Mouse (Mus musculus): ENCODE results near the gene Psmb9. TPM values are rescaled to one million over a fixed set of nuclear protein-coding genes. Genes with fewer than 3 reads are reported as not detected.

Psmb9 gene
- polyA plus RNA-seq, 1 experiment from 2014 or later, result 10.8 TPM

DNA sequence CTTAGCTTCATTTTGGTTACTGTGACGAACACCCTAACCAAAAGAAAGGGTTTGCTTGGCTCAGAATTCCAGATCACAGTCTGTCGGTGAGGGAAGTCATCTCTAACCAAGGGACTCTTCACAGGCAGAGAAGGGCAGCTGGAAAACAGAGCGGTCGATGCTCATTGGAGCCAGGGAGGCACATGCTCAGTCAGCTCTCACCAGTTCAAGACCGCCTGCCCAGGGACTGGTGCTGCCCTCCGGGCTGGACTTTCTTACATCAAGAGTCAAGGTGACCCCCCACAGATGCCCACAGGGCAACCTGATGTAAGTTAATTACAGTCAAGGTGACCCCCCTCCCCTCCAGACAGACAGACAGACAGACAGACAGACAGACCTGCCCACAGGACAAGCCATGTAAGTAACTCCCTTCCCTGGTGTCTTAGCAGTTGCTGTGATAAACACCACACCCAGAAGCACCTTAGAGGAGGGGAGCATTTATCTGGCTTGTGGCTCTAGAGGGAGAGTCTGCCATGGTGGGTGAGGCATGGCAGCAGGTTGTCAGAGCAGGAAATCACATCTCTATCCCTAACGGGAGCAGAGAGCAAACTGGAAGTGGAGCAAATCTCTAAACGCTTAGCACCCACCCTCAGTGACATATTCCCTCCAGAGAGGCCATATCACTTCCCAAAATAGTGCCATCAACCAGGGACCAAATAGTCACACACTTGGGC, 29.8 kb upstream of the Psmb9 start:
- Histone ChIP-seq H3K4me1 (no peaks in the 10 kb centered on the region), H3K9ac (no peak overlapping the region), H3K27ac (no peak overlapping the region), H3K36me3 (no peaks in the 10 kb centered on the region), H3K4me2 (no peak overlapping the region), H3K9me3 (no peaks in the 10 kb centered on the region), H3K4me3 (no peak overlapping the region), H3K27me3 (peaks cover 27% of the 10 kb centered on the region)
- WGBS, result 81% methylated on average over 8 of the region's 8 CpGs
- ATAC-seq (ENCODE audit: borderline replicate concordance, extremely low read depth, low FRiP score, low TSS enrichment), result no peak

DNA sequence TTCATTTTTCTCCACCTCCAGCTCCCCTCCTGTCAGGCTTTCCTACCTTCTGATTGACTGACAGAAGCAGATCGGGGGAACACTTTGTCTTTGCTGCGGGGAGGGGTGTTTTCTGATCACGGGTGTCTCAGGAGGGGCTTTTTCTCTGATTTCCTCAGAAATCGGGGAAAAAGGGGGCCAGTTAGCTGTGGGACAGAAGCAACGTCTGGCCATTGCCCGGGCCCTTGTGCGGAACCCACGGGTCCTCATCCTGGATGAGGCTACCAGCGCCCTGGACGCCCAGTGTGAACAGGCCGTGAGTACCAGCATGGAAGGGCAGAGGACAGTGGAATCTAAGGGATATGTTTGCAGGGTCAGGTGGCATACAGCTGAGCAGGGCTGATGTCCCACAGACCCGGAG, 27.6 kb upstream of the Psmb9 start:
- Histone ChIP-seq H3K4me1 (no peaks in the 10 kb centered on the region), H3K27ac (no peak overlapping the region), H3K27me3 (peaks cover 43% of the 10 kb centered on the region), H3K36me3 (no peaks in the 10 kb centered on the region), H3K9me3 (no peaks in the 10 kb centered on the region), H3K4me2 (no peak overlapping the region), H3K4me3 (no peak overlapping the region), H3K9ac (no peak overlapping the region)
- WGBS, result 89% methylated on average over 12 of the region's 12 CpGs
- ATAC-seq (ENCODE audit: borderline replicate concordance, extremely low read depth, low FRiP score, low TSS enrichment), result no peak

DNA sequence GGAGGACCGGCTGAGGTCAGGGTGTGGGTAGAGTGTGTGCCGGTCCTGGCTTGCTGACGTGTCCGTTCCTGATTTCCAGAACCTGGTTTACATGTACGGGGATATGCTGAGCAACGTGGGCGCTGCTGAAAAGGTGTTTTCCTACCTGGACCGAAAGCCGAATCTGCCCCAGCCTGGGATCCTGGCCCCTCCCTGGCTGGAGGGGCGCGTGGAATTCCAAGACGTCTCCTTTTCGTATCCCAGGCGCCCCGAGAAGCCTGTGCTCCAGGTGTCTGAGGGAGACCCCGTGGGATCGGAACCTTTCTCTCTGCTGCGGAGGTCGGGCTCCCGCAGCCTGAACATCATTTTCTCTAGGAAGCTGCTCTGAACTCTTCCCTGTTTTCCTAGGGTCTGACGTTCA, 26.4 kb upstream of the Psmb9 start:
- Histone ChIP-seq H3K36me3 (no peaks in the 10 kb centered on the region), H3K27me3 (peaks cover 43% of the 10 kb centered on the region), H3K9me3 (no peaks in the 10 kb centered on the region), H3K4me3 (no peak overlapping the region), H3K4me2 (no peak overlapping the region), H3K4me1 (no peaks in the 10 kb centered on the region), H3K9ac (no peak overlapping the region), H3K27ac (no peak overlapping the region)
- WGBS, result 46% methylated on average over 21 of the region's 21 CpGs
- ATAC-seq (ENCODE audit: borderline replicate concordance, extremely low read depth, low FRiP score, low TSS enrichment), result no peak

DNA sequence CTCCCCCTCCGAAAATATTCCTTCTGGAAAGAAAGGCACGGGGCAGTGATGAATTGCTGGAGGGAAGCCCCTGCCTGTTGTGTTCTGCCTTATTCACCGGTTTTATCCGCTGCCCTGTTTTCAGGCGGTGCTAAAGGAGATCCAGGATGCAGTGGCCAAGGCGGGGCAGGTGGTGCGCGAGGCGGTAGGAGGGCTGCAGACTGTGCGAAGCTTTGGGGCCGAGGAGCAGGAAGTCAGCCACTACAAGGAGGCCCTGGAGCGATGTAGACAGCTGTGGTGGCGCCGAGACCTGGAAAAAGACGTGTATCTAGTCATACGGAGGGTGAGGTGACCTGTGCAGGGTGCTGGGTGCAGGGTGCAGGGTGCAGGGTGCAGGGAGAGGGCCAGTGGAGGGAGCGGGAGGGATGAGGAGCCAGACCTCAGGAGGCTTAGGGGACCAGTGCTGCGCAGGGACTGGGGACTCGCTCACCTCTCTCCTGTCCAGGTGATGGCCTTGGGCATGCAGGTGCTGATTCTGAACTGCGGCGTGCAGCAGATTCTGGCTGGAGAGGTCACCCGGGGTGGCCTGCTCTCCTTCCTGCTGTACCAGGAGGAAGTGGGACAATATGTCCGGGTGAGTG, 24.3 kb upstream of the Psmb9 start:
- Histone ChIP-seq H3K4me1 (no peaks in the 10 kb centered on the region), H3K27me3 (peaks cover 43% of the 10 kb centered on the region), H3K36me3 (no peaks in the 10 kb centered on the region), H3K9ac (no peak overlapping the region), H3K4me2 (no peak overlapping the region), H3K27ac (no peak overlapping the region), H3K4me3 (no peak overlapping the region), H3K9me3 (no peaks in the 10 kb centered on the region)
- ATAC-seq (ENCODE audit: borderline replicate concordance, extremely low read depth, low FRiP score, low TSS enrichment), result no peak
- 19% methylated on average over 23 of the region's 23 CpGs for WGBS

DNA sequence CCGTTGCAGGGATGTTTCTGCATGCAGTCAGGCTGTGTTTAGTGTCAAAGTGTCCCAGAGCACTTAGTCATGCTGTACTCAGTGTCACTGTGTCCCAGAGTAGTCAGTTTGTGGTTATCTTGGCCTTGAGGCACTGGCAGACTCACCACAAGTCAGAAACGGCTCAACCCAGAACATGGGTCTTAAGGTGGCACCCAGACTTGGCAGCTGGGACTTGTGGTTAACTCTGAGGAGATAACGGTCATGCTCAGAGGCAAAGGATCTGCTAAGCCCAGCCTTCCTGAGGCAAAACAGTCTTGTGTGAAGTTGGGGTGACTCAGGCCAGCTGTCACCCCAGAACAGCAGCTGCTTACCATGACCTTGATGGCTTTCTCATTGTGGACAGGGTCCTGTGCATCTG, 23.0 kb upstream of the Psmb9 start:
- peaks cover 3% of the 10 kb centered on the region for H3K4me1 ChIP-seq
- H3K4me2 ChIP-seq, result no peak overlapping the region
- no peak overlapping the region for H3K27ac ChIP-seq
- no peaks in the 10 kb centered on the region for H3K9me3 ChIP-seq
- H3K36me3 ChIP-seq, result no peaks in the 10 kb centered on the region
- no peak overlapping the region for H3K4me3 ChIP-seq
- no peak overlapping the region for H3K9ac ChIP-seq
- ATAC-seq (ENCODE audit: borderline replicate concordance, extremely low read depth, low FRiP score, low TSS enrichment), result no peak
- WGBS, result 51% methylated on average over 3 of the region's 3 CpGs
- peaks cover 46% of the 10 kb centered on the region for H3K27me3 ChIP-seq

DNA sequence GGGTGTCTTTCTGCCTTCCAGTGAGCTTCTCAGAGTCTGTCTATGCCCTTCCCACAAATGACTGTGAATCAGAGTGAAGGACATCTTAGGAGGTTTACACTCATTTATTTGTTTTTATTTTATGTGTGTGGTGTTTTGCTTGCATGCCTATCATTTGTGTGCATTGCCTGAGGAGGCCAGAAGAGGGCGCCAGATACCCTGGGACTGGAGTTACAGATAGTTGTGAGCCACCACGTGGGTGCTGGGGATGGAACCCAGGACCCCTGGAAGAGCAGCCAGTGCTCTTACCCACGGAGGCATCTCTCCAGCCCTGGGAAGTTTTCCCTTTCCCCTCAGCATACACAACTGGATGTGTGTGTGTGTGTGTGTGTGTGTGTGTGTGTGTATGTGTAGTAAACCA, 22.1 kb upstream of the Psmb9 start:
- no peaks in the 10 kb centered on the region for H3K9me3 ChIP-seq
- H3K27me3 ChIP-seq, result peaks cover 44% of the 10 kb centered on the region
- no peak for ATAC-seq (ENCODE audit: borderline replicate concordance, extremely low read depth, low FRiP score, low TSS enrichment)
- H3K4me2 ChIP-seq, result no peak overlapping the region
- no peak overlapping the region for H3K9ac ChIP-seq
- H3K27ac ChIP-seq, result no peak overlapping the region
- peaks cover 11% of the 10 kb centered on the region for H3K4me1 ChIP-seq
- WGBS, result 51% methylated on average over 3 of the region's 3 CpGs
- H3K36me3 ChIP-seq, result no peaks in the 10 kb centered on the region
- H3K4me3 ChIP-seq, result no peak overlapping the region

DNA sequence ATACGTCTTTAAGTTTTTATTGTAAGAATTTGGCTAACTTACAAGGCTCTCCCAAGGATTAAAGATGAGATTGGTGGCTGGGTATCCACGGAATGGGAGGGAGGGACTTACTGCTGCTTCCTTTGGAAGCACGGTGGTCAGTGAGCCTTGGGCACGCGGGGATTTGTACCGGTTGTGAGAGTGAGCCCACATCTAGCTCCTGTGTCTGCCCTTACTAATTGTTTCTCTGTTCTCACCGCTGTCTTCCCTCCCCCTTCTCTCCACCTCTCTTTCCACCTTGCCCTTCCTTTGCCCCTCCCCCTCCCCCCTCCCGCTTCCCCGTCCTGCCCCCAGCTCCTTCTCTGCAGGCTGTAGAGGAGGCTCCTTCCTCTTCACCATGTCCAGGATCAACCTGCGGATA, 20.9 kb upstream of the Psmb9 start:
- Histone ChIP-seq H3K4me3 (no peak overlapping the region), H3K9me3 (no peaks in the 10 kb centered on the region), H3K27ac (no peak overlapping the region), H3K4me1 (peaks cover 11% of the 10 kb centered on the region), H3K9ac (no peak overlapping the region), H3K4me2 (no peak overlapping the region), H3K27me3 (peaks cover 31% of the 10 kb centered on the region), H3K36me3 (no peaks in the 10 kb centered on the region)
- 18% methylated on average over 10 of the region's 10 CpGs for WGBS
- no peak for ATAC-seq (ENCODE audit: borderline replicate concordance, extremely low read depth, low FRiP score, low TSS enrichment)

DNA sequence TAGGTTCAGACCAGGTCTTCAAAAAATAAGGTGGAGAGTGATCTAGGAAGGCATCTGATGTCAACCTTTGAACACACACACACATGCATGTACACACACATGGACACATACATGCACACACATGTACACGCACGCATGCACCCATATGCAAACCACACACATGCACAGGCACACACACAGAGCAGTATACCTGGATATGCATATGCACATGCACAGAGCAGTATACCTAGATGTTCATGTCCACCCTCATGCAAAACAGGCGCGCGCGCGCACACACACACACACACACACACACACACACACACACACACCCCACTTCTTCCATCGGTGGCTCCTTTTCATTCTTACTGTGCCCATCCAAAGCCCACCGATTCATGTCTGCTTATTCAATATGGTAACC, 20.3 kb upstream of the Psmb9 start:
- peaks cover 28% of the 10 kb centered on the region for H3K27me3 ChIP-seq

DNA sequence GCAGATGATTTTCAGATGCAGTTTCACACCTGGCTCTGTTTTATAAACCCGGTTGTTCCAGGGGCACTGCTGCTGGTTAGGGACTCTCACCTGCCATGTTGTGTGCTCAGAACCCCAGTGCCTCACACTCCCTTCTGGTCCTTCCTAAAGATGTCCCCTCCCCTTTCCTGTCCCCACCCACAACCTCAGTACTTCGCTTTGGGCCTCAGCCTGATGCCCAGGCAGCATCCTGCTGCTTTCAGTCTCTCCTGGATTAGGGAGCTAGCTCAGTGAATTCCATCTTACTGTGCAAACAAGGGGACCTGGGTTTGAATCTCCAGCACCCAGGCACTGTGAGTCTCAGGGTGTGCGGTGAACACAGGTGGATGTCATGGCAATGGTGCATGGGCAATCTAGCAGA, 19.9 kb upstream of the Psmb9 start:
- peaks cover 11% of the 10 kb centered on the region for H3K4me1 ChIP-seq

More for the DNA sequence above, 20.3 kb upstream of the Psmb9 start:
- no peak overlapping the region for H3K9ac ChIP-seq
- H3K4me1 ChIP-seq, result peaks cover 11% of the 10 kb centered on the region
- ATAC-seq (ENCODE audit: borderline replicate concordance, extremely low read depth, low FRiP score, low TSS enrichment), result no peak
- H3K27ac ChIP-seq, result no peak overlapping the region
- no peak overlapping the region for H3K4me2 ChIP-seq
- H3K36me3 ChIP-seq, result no peaks in the 10 kb centered on the region
- no peaks in the 10 kb centered on the region for H3K9me3 ChIP-seq
- H3K4me3 ChIP-seq, result no peak overlapping the region
- 96% methylated on average over 9 of the region's 9 CpGs for WGBS

DNA sequence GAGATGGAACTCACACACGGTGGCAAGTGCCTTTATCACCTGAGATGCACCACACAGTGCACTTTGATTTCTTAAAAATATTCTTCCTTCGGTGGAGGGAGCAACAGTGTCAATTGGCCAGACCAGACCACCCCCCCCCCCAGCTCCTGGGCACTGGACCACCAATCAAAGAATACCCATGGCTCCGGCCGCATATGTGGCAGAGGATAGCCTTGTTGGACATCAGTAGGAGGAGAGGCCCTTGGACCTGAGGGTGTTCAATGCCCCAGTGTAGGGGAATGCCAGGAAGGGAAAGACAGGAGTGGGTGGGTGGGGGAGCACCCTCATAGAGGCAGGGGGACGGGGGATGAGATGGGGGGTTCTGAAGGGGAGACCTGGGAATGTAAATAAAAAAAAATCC, 19.2 kb upstream of the Psmb9 start:
- 81% methylated on average over 5 of the region's 5 CpGs for WGBS
- ATAC-seq (ENCODE audit: borderline replicate concordance, extremely low read depth, low FRiP score, low TSS enrichment), result no peak
- Histone ChIP-seq H3K9ac (no peak overlapping the region), H3K4me3 (no peak overlapping the region), H3K4me2 (no peak overlapping the region), H3K4me1 (peaks cover 11% of the 10 kb centered on the region), H3K36me3 (no peaks in the 10 kb centered on the region), H3K27me3 (peaks cover 17% of the 10 kb centered on the region), H3K27ac (no peak overlapping the region), H3K9me3 (no peaks in the 10 kb centered on the region)

More for the DNA sequence above, 19.9 kb upstream of the Psmb9 start:
- no peak for ATAC-seq (ENCODE audit: borderline replicate concordance, extremely low read depth, low FRiP score, low TSS enrichment)
- Histone ChIP-seq H3K36me3 (no peaks in the 10 kb centered on the region), H3K4me3 (no peak overlapping the region), H3K9ac (no peak overlapping the region), H3K27ac (no peak overlapping the region), H3K9me3 (no peaks in the 10 kb centered on the region), H3K27me3 (peaks cover 24% of the 10 kb centered on the region), H3K4me2 (no peak overlapping the region)
- 52% methylated on average over 3 of the region's 3 CpGs for WGBS

DNA sequence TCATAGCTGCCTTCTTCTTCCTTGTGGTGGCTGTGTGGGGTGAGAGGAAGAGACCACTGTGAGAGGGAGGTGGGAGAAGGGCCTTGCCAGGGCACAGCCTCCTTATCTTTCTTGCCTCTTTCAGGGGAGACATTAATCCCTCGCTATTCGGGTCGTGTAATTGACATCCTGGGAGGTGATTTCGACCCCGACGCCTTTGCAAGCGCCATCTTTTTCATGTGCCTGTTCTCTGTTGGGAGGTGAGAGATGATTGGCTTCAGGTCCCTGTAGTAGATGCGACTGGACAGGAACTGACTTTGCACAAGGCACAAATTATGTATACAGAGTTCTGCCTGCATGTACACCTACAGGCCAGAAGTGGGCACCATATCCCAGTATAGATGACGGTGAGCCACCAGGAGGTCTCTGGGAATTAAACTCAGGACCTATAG, 18.2 kb upstream of the Psmb9 start:
- peaks cover 11% of the 10 kb centered on the region for H3K4me1 ChIP-seq
- H3K36me3 ChIP-seq, result no peaks in the 10 kb centered on the region
- H3K27ac ChIP-seq, result no peak overlapping the region
- WGBS, result 11% methylated on average over 9 of the region's 9 CpGs
- no peak for ATAC-seq (ENCODE audit: borderline replicate concordance, extremely low read depth, low FRiP score, low TSS enrichment)
- peak overlapping the region; percentile 96 for H3K4me2 ChIP-seq
- peak overlapping the region; percentile 75; the same call in 1 of the 2 replicates for H3K4me3 ChIP-seq
- peaks cover 9% of the 10 kb centered on the region for H3K27me3 ChIP-seq
- H3K9me3 ChIP-seq, result no peaks in the 10 kb centered on the region
- H3K9ac ChIP-seq, result no peak overlapping the region

DNA sequence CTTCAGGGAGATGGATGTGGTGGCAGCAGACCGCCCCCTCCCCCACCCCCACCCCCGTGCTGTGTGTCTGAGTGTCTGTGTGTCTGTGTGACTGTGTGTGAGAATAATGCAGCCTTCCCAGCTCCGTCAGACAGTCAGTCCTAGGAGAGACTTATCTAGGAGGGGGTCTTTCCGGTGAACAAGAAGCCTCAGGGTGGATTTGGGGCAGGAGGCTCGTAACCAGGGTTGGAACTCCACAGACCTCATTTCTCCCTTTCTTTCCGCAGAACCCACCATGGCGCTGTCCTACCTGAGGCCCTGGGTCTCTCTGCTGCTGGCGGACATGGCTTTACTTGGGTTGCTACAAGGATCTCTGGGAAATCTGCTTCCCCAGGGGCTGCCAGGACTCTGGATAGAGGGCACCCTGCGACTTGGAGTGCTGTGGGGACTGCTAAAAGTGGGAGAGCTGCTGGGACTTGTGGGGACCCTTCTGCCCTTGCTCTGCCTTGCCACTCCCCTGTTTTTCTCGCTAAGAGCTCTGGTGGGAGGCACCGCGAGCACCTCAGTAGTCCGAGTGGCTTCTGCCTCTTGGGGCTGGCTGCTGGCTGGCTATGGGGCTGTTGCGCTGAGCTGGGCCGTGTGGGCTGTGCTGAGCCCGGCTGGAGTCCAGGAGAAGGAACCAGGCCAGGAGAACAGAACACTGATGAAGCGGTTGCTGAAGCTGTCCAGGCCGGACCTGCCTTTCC, 17.6 kb upstream of the Psmb9 start:
- Histone ChIP-seq H3K27ac (no peak overlapping the region), H3K27me3 (peaks cover 6% of the 10 kb centered on the region), H3K9me3 (no peaks in the 10 kb centered on the region), H3K9ac (peak overlapping the region; percentile 63), H3K4me3 (peak overlapping the region; percentile 75), H3K4me1 (peaks cover 11% of the 10 kb centered on the region), H3K4me2 (peak overlapping the region; percentile 96), H3K36me3 (no peaks in the 10 kb centered on the region)
- WGBS, result 14% methylated on average over 18 of the region's 18 CpGs
- ATAC-seq (ENCODE audit: borderline replicate concordance, extremely low read depth, low FRiP score, low TSS enrichment), result no peak

Data from lung, embryonic 15.5 days (tissue).